Mouse (Mus musculus) neural tube, embryonic 12.5 days (tissue): Measurements from ENCODE around the gene Adam22. TPM values are rescaled to one million over a fixed set of nuclear protein-coding genes. Genes with fewer than 3 reads are reported as not detected.

ENCODE experiments used
- ATAC-seq: fragments of 200-750 bp; cut with Nextera tagmentation; 2 replicates; pipeline ENCODE4 v1.8.0; 2017; ENCODE audit warnings: low read depth, mild to moderate bottlenecking, moderate TSS enrichment, moderate library complexity; ENCODE audit not compliant: low FRiP score
- H3K27ac ChIP-seq: fragments of 300-500 bp; sonication (generic); 2 replicates; pipeline ENCODE4 v1.5.1; 2016
- H3K27me3 ChIP-seq: fragments of 300-500 bp; sonication (generic); replicated peaks from 2 replicates; pipeline ENCODE4 v1.6.1; 2016; ENCODE audit warnings: mild to moderate bottlenecking
- H3K36me3 ChIP-seq: fragments of 300-500 bp; sonication (generic); 2 replicates; pipeline ENCODE4 v1.6.1; 2016; ENCODE audit warnings: mild to moderate bottlenecking
- H3K4me1 ChIP-seq: fragments of 300-500 bp; sonication (generic); 2 replicates; pipeline ENCODE4 v1.6.1; 2016
- H3K4me2 ChIP-seq: fragments of 300-500 bp; sonication (generic); replicated peaks from 2 replicates; pipeline ENCODE4 v1.6.1; 2016; ENCODE audit warnings: mild to moderate bottlenecking
- H3K4me3 ChIP-seq: fragments of 300-500 bp; sonication (generic); 2 replicates; pipeline ENCODE4 v1.5.1; 2016
- H3K9ac ChIP-seq: fragments of 300-500 bp; sonication (generic); 2 replicates; pipeline ENCODE4 v1.6.1; 2016; ENCODE audit warnings: mild to moderate bottlenecking
- H3K9me3 ChIP-seq: fragments of 300-500 bp; sonication (generic); 2 replicates; pipeline ENCODE4 v1.6.1; 2016; ENCODE audit warnings: mild to moderate bottlenecking
- WGBS: fragments of 180-500 bp; shearing (Covaris S2); methylation state at CpG from one replicate; pipeline ENCODE4 v1.1.7; 2016; 5-methylcytosine and 5-hydroxymethylcytosine counted together
- polyA plus RNA-seq: library from polyadenylated mRNA; unstranded; fragments of >200 nt; fragmentation: Nextera tagmentation; extraction: Ambion mirVana; gene quantifications from 2 replicates; pipeline ENCODE4 v1.2.1, GENCODE M21; 2016

The Adam22 gene
- polyA plus RNA-seq, 1 experiment from 2014 or later: 25.1 TPM

GRCm38 (mm10) chr5:8297719-8298419 is 70.1 kb downstream of the Adam22 start:
- no peaks in the 10 kb centered on the region for H3K27me3 ChIP-seq
- no peak overlapping the region for H3K4me2 ChIP-seq
- no peak overlapping the region for H3K4me3 ChIP-seq
- H3K9me3 ChIP-seq: no peaks in the 10 kb centered on the region
- WGBS: 74% methylated on average over 10 of the region's 10 CpGs
- H3K9ac ChIP-seq: no peak overlapping the region
- H3K36me3 ChIP-seq: no peaks in the 10 kb centered on the region
- no peak overlapping the region for H3K27ac ChIP-seq
- no peaks in the 10 kb centered on the region for H3K4me1 ChIP-seq
- 0 out of 2 replicates have a peak, but pooled peaks have one; percentile 33 for ATAC-seq

DNA sequence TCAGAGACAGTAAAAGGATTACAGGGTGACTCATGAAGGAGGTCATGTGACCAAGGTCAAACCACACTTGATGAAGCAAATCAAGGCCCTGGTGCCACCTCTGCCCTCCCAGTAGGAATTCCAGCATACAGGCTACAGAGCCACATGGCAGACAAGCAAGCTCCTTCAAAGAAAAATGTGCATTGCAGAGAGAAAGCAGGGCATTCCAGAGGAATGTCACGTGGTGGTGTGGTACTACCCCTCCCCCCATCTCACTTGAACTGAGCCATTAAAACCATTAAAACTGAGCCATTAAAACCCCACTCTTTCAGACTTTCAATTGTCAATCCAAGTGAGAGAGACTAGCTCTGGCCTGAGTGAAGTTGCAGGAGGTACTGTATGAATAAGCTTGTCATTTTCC is 74.7 kb downstream of the Adam22 start:
- no peaks in the 10 kb centered on the region for H3K36me3 ChIP-seq
- H3K27me3 ChIP-seq: no peaks in the 10 kb centered on the region
- peak; percentile 56 for ATAC-seq
- H3K4me3 ChIP-seq: no peak overlapping the region
- H3K4me1 ChIP-seq: no peaks in the 10 kb centered on the region
- H3K27ac ChIP-seq: no peak overlapping the region
- no peak overlapping the region for H3K9ac ChIP-seq
- no peaks in the 10 kb centered on the region for H3K9me3 ChIP-seq
- no peak overlapping the region for H3K4me2 ChIP-seq
- 13% methylated on average over 1 of the region's 1 CpGs for WGBS

DNA sequence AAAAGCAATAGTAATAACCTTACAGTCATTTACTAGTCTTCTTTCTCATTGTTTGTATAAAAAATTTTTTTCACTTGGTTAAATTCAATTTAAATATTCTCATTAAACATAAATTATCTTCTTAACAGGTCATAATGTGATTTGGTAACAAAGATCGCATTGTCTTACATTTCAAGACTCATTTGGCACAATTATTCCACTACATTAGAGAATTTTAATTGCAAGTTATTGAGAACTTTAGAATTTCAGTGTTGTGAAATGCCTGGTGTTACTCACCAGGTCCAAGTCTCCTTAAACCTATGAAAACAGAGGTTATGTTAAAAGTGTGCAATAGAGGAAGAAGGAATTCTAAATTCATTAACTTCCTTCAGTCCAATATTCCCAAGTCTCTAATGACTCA is 76.5 kb downstream of the Adam22 start:
- Histone ChIP-seq H3K36me3 (no peaks in the 10 kb centered on the region), H3K4me3 (no peak overlapping the region), H3K9ac (no peak overlapping the region), H3K9me3 (no peaks in the 10 kb centered on the region), H3K4me1 (no peaks in the 10 kb centered on the region), H3K4me2 (no peak overlapping the region), H3K27me3 (no peaks in the 10 kb centered on the region), H3K27ac (no peak overlapping the region)
- ATAC-seq: no peak
- WGBS: 82% methylated on average over 1 of the region's 1 CpGs

DNA sequence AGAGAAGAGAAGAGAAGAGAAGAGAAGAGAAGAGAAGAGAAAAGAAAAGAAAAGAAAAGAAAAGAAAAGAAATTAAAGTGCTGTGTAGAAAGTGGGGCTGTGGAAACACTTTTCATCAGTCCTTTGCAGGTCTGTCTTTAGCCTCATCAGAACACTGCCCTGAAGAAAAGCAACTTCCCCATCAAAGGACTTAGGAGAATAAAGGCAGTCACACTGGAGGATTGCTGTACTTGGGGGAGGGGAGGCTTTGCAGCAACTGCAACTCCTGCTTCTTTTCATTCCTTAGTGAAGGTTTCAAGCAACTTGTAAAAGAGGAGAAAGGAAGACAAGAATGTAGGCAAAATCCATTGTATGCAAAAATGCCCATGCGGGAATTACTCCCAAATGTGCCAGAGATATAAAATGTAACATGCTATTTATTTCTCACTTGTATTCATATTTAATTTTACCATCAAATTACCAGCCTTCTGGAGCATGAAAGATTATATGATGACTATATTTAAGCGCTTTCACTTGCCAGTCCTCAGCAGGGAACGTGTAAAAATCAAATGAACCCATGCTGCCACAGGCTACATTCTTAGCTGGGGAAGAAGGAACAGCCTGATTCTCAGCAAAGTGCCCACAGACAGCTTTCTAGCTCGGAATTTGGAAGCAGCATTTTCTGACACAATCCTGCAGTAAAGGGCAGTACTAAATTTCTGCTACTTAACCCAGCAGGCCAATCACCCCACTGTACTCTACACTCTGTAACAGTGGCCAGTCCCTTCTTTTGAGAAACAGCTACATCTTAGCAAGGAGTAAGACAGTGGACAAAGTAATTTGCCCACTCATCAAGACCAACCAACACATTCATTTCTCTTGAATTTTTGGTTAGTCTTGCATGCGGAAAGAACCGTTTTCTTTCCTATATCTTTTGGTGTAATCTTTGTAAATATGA is 78.0 kb downstream of the Adam22 start:
- no peak overlapping the region for H3K4me2 ChIP-seq
- whole genome bisulfite sequencing: 57% methylated on average over 6 of the region's 6 CpGs
- H3K4me3 ChIP-seq: no peak overlapping the region
- no peak for ATAC-seq
- H3K4me1 ChIP-seq: no peaks in the 10 kb centered on the region
- H3K27me3 ChIP-seq: no peaks in the 10 kb centered on the region
- H3K36me3 ChIP-seq: no peaks in the 10 kb centered on the region
- no peak overlapping the region for H3K9ac ChIP-seq
- no peaks in the 10 kb centered on the region for H3K9me3 ChIP-seq
- no peak overlapping the region for H3K27ac ChIP-seq

DNA sequence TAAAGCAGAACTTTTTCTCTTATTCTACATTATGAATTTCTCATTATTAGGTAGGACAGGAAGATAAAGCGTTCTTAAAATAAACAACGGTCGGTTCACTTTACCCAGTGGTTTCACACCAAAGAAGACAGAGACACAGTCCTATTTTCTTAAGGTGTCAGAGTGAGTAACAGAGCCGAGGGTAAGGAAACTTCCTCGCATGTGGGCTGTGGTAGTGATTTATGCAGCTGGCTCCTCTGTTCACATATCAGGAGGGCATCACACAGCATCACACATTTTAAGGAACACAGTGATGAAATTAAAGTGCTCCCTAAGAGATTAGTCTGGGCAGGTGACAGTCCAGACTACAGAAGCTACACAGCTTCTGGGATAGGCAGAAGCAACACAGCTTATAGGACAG is 83.8 kb downstream of the Adam22 start:
- WGBS: 74% methylated on average over 5 of the region's 5 CpGs
- Histone ChIP-seq H3K9ac (no peak overlapping the region), H3K27ac (no peak overlapping the region), H3K9me3 (no peaks in the 10 kb centered on the region), H3K27me3 (no peaks in the 10 kb centered on the region), H3K4me1 (no peaks in the 10 kb centered on the region), H3K36me3 (no peaks in the 10 kb centered on the region), H3K4me2 (no peak overlapping the region), H3K4me3 (no peak overlapping the region)
- no peak for ATAC-seq

DNA sequence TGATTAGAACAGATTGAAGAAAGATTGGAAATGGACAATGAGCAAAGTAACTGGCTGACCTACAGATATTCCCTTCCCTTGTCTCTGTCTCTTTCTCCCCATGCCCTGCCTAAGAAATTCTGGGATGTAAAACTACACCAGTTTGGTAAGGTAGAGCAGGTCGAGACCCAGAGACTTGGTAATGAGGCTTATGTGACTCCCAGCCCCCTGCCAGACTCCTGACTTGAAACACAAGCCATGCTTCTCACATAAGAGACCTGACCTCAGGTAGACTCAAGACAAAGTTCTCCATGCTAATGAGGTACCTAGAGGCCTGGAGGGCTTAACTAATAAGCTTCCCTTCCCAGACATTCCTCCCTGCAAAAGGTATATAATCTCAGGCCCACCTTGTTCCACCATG is 91.8 kb downstream of the Adam22 start:
- no peak overlapping the region for H3K27ac ChIP-seq
- H3K4me3 ChIP-seq: no peak overlapping the region
- H3K9ac ChIP-seq: no peak overlapping the region
- no peaks in the 10 kb centered on the region for H3K4me1 ChIP-seq
- no peaks in the 10 kb centered on the region for H3K9me3 ChIP-seq
- H3K27me3 ChIP-seq: no peaks in the 10 kb centered on the region
- H3K4me2 ChIP-seq: no peak overlapping the region
- WGBS: 89% methylated on average over 1 of the region's 1 CpGs
- H3K36me3 ChIP-seq: no peaks in the 10 kb centered on the region
- no peak for ATAC-seq

DNA sequence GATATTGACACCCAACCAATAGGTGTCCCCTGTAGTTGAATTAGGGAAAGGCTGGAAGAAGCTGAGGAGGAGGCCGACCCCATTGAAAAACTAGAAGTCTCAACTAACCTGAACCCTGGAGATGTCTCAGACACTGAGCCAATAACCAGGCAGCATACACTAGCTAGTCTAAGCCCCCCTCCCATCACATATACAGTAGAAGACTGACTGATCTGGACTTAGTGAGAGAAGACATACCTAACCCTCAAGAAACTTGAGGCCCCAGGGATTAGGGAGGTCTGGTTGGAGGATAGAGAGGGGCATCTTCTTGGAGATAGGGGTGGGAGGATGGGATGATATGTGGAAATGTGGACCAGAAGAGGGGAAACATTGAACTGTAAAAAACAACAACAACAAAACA is 110.6 kb downstream of the Adam22 start:
- H3K9me3 ChIP-seq: no peaks in the 10 kb centered on the region
- H3K4me1 ChIP-seq: no peaks in the 10 kb centered on the region
- H3K27me3 ChIP-seq: no peaks in the 10 kb centered on the region
- H3K27ac ChIP-seq: no peak overlapping the region
- 100% methylated on average over 1 of the region's 1 CpGs for WGBS
- H3K4me2 ChIP-seq: no peak overlapping the region
- no peak overlapping the region for H3K9ac ChIP-seq
- no peaks in the 10 kb centered on the region for H3K36me3 ChIP-seq
- ATAC-seq: no peak
- H3K4me3 ChIP-seq: no peak overlapping the region

GRCm38 (mm10) chr5:8256487-8256886 is 111.5 kb downstream of the Adam22 start:
- H3K4me1 ChIP-seq: no peaks in the 10 kb centered on the region
- H3K9me3 ChIP-seq: no peaks in the 10 kb centered on the region
- H3K36me3 ChIP-seq: no peaks in the 10 kb centered on the region
- ATAC-seq: no peak
- H3K27ac ChIP-seq: no peak overlapping the region
- WGBS: 93% methylated on average over 4 of the region's 4 CpGs
- H3K27me3 ChIP-seq: no peaks in the 10 kb centered on the region
- H3K9ac ChIP-seq: no peak overlapping the region
- H3K4me2 ChIP-seq: no peak overlapping the region
- no peak overlapping the region for H3K4me3 ChIP-seq

- Histone ChIP-seq H3K4me3 (no peak overlapping the region), H3K27ac (no peak overlapping the region), H3K9ac (no peak overlapping the region), H3K4me1 (no peaks in the 10 kb centered on the region), H3K9me3 (no peaks in the 10 kb centered on the region), H3K27me3 (no peaks in the 10 kb centered on the region), H3K4me2 (no peak overlapping the region), H3K36me3 (no peaks in the 10 kb centered on the region)
- 91% methylated on average over 7 of the region's 7 CpGs for WGBS
- no peak for ATAC-seq
Measured at GRCm38 (mm10) chr5:8244696-8245095, 123.3 kb downstream of the Adam22 start.

DNA sequence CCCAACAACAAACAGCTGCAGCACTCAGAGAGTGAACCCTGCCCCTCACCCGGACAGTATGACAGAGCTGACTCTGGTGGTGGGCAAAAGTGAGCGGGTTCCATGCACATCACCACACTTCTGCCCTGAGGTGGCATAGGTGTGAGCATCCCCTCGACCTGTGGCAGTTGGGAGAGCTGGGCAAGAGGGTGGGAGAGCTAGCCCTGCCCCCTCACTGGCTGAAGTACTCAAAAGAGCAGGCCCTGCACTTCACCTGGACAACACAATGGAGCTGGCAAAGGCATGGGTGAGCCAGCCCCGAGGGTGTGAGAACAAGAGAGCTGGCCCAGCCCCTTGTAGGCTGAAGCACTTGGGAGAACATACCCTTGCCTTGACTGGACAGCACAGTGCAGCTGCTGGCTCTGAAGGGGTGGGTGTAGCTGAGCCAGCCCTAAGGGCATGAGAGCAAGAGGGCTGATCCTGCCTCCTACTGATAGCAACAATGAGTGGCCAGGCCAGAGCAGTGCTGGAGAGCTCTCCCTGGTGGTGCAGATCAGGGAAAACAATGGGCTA is 124.8 kb downstream of the Adam22 start:
- H3K4me3 ChIP-seq: no peak overlapping the region
- H3K27ac ChIP-seq: no peak overlapping the region
- H3K9ac ChIP-seq: no peak overlapping the region
- 67% methylated on average over 4 of the region's 4 CpGs for WGBS
- 0 out of 2 replicates have a peak, but pooled peaks have one; percentile 33 for ATAC-seq
- H3K9me3 ChIP-seq: no peaks in the 10 kb centered on the region
- H3K27me3 ChIP-seq: no peaks in the 10 kb centered on the region
- no peak overlapping the region for H3K4me2 ChIP-seq
- H3K36me3 ChIP-seq: no peaks in the 10 kb centered on the region
- no peaks in the 10 kb centered on the region for H3K4me1 ChIP-seq

DNA sequence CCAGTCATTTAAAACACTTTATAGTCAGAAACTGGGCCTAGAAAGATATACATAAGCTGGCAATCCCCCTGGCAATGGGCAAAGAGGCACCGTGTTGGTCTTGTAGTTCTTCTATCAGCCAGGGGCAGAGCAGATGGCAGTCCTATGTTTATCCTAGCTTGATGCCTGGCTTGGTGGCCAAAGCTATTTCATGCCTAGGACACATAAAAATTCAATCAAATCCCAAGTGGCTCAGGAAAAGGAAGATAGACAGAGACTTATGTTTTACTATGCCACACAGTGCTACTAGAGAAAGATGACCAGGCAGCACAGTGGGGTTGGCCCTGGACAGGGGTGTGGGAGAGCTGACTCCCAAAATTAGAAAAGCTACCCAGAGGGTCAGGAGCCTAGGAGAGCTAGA is 125.3 kb downstream of the Adam22 start:
- H3K4me2 ChIP-seq: no peak overlapping the region
- H3K27me3 ChIP-seq: no peaks in the 10 kb centered on the region
- ATAC-seq: 0 out of 2 replicates have a peak, but pooled peaks have one; percentile 4
- H3K9me3 ChIP-seq: no peaks in the 10 kb centered on the region
- 83% methylated on average over 1 of the region's 1 CpGs for WGBS
- no peaks in the 10 kb centered on the region for H3K4me1 ChIP-seq
- H3K27ac ChIP-seq: no peak overlapping the region
- H3K36me3 ChIP-seq: no peaks in the 10 kb centered on the region
- H3K4me3 ChIP-seq: no peak overlapping the region
- no peak overlapping the region for H3K9ac ChIP-seq

DNA sequence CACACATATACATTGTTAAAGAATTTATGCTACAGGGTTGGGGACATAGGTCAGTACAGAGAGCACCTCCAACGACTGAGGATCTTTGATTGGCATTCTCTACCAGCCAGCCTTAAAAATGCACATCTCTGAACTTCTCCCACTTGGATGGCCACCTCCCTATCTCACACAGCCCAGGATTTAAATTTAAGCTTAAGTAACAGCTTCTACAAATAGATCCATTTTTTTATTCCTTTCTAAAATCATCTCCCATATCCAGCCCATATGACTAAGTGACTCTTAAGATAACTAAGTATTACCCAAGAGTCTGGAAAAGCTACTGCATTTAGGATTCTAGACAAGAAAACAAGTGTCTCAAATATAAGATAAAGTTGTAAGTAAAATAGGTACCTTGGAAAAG is 140.9 kb downstream of the Adam22 start:
- H3K4me1 ChIP-seq: no peaks in the 10 kb centered on the region
- H3K4me3 ChIP-seq: no peak overlapping the region
- H3K4me2 ChIP-seq: no peak overlapping the region
- H3K27ac ChIP-seq: no peak overlapping the region
- H3K36me3 ChIP-seq: no peaks in the 10 kb centered on the region
- no peak for ATAC-seq
- H3K27me3 ChIP-seq: no peaks in the 10 kb centered on the region
- H3K9ac ChIP-seq: no peak overlapping the region
- WGBS: 82% methylated on average over 1 of the region's 1 CpGs
- H3K9me3 ChIP-seq: no peaks in the 10 kb centered on the region
